Mouse (Mus musculus) ES-Bruce4 (cell line): ENCODE measurements around the gene St6galnac3. TPM values are rescaled to one million over a fixed set of nuclear protein-coding genes. Genes with fewer than 3 reads are reported as not detected.

Source experiments
- H3K27ac ChIP-seq: 2 replicates; pipeline ENCODE4 v1.5.1; 2012; ENCODE audit warnings: low read length, inconsistent platforms; ENCODE audit not compliant: insufficient read depth
- H3K27me3 ChIP-seq: 2 replicates; pipeline ENCODE4 v1.6.1; 2012; ENCODE audit warnings: mild to moderate bottlenecking, low read length, inconsistent platforms; ENCODE audit not compliant: control insufficient read depth, poor library complexity, insufficient read depth, severe bottlenecking
- H3K36me3 ChIP-seq: 2 replicates; pipeline ENCODE4 v1.6.1; 2012; ENCODE audit warnings: inconsistent platforms, mild to moderate bottlenecking, low read length, moderate library complexity; ENCODE audit not compliant: control insufficient read depth, poor library complexity, insufficient read depth, severe bottlenecking
- H3K4me1 ChIP-seq: one replicate; pipeline ENCODE4 v1.8.1; 2011; ENCODE audit warnings: low read length; ENCODE audit not compliant: control insufficient read depth, insufficient read depth
- H3K4me3 ChIP-seq: 2 replicates; pipeline ENCODE4 v1.5.1; 2011; ENCODE audit warnings: low read depth, mild to moderate bottlenecking, low read length
- H3K9ac ChIP-seq: 2 replicates; pipeline ENCODE4 v1.6.1; 2012; ENCODE audit warnings: low read depth, mild to moderate bottlenecking, inconsistent platforms; ENCODE audit not compliant: poor library complexity, severe bottlenecking
- H3K9me3 ChIP-seq: replicated peaks from 2 replicates; pipeline ENCODE4 v1.6.1; 2012; ENCODE audit warnings: mild to moderate bottlenecking, low read length, inconsistent platforms; ENCODE audit not compliant: control insufficient read depth, poor library complexity, insufficient read depth, severe bottlenecking
- CTCF ChIP-seq: IDR thresholded peaks from one replicate; pipeline ENCODE4 v1.8.1; 2011; ENCODE audit warnings: low read depth, low read length
- EP300 ChIP-seq: IDR thresholded peaks from 2 replicates; pipeline ENCODE4 v1.6.1; 2011; ENCODE audit warnings: low read depth, low read length; ENCODE audit not compliant: insufficient read depth
- POLR2A ChIP-seq: IDR thresholded peaks from one replicate; pipeline ENCODE4 v1.8.1; 2011; ENCODE audit warnings: low read length; ENCODE audit not compliant: insufficient read depth
- polyA plus RNA-seq: library from polyadenylated mRNA; stranded (reverse); fragments of >200 nt; gene quantifications from 2 replicates; pipeline ENCODE4 v1.2.4, GENCODE M21; 2011; ENCODE audit warnings: low read depth; ENCODE audit not compliant: missing spikeins, insufficient read depth, insufficient read length

St6galnac3 gene
- polyA plus RNA-seq, 1 experiment = 4.8 TPM

- no peak overlapping the region for H3K27ac ChIP-seq
- TF ChIP-seq POLR2A (no peak), EP300 (no peak), CTCF (no peak)
- no peaks in the 10 kb centered on the region for H3K4me1 ChIP-seq
- H3K4me3 ChIP-seq = no peak overlapping the region
- no peaks in the 10 kb centered on the region for H3K9me3 ChIP-seq
- H3K27me3 ChIP-seq = no peaks in the 10 kb centered on the region
- no peaks in the 10 kb centered on the region for H3K36me3 ChIP-seq
- H3K9ac ChIP-seq = no peak overlapping the region
Observed at GRCm38 (mm10) chr3:153475461-153475860, 249.5 kb downstream of the St6galnac3 start.

GRCm38 (mm10) chr3:153472583-153473471, 252.1 kb downstream of the St6galnac3 start:
- no peaks in the 10 kb centered on the region for H3K9me3 ChIP-seq
- no peak overlapping the region for H3K4me3 ChIP-seq
- H3K27me3 ChIP-seq = no peaks in the 10 kb centered on the region
- no peak overlapping the region for H3K27ac ChIP-seq
- no peak for TF ChIP-seq CTCF
- TF ChIP-seq EP300 = no peak
- no peak for TF ChIP-seq POLR2A
- no peaks in the 10 kb centered on the region for H3K36me3 ChIP-seq
- no peaks in the 10 kb centered on the region for H3K4me1 ChIP-seq
- no peak overlapping the region for H3K9ac ChIP-seq

- H3K36me3 ChIP-seq = no peaks in the 10 kb centered on the region
- H3K4me3 ChIP-seq = no peak overlapping the region
- peaks cover 2% of the 10 kb centered on the region; the same call in 1 of the 2 replicates for H3K9me3 ChIP-seq
- no peak overlapping the region for H3K9ac ChIP-seq
- TF ChIP-seq POLR2A = no peak
- no peak for TF ChIP-seq EP300
- no peak for TF ChIP-seq CTCF
- H3K27me3 ChIP-seq = no peaks in the 10 kb centered on the region
- no peak overlapping the region for H3K27ac ChIP-seq
- H3K4me1 ChIP-seq = no peaks in the 10 kb centered on the region
Observed at GRCm38 (mm10) chr3:153463849-153464248, 261.1 kb downstream of the St6galnac3 start.

- no peak overlapping the region for H3K4me3 ChIP-seq
- H3K27me3 ChIP-seq = no peaks in the 10 kb centered on the region
- H3K36me3 ChIP-seq = peaks cover 3% of the 10 kb centered on the region; the same call in 1 of the 2 replicates
- TF ChIP-seq CTCF (no peak), POLR2A (no peak), EP300 (no peak)
- H3K9ac ChIP-seq = no peak overlapping the region
- no peak overlapping the region for H3K27ac ChIP-seq
- peaks cover 2% of the 10 kb centered on the region for H3K4me1 ChIP-seq
- peaks cover 2% of the 10 kb centered on the region; the same call in 1 of the 2 replicates for H3K9me3 ChIP-seq
Observed at GRCm38 (mm10) chr3:153460173-153460572, 264.8 kb downstream of the St6galnac3 start.

- H3K4me1 ChIP-seq = peaks cover 2% of the 10 kb centered on the region
- no peak overlapping the region for H3K27ac ChIP-seq
- no peak overlapping the region for H3K4me3 ChIP-seq
- H3K27me3 ChIP-seq = no peaks in the 10 kb centered on the region
- peaks cover 10% of the 10 kb centered on the region; the same call in 1 of the 2 replicates for H3K36me3 ChIP-seq
- no peak for TF ChIP-seq CTCF
- no peak for TF ChIP-seq POLR2A
- TF ChIP-seq EP300 = no peak
- H3K9ac ChIP-seq = no peak overlapping the region
- peaks cover 2% of the 10 kb centered on the region; the same call in 1 of the 2 replicates for H3K9me3 ChIP-seq
Observed at GRCm38 (mm10) chr3:153458593-153458992, 266.4 kb downstream of the St6galnac3 start.

GRCm38 (mm10) chr3:153457701-153458100, 267.3 kb downstream of the St6galnac3 start:
- Histone ChIP-seq H3K36me3 (peaks cover 10% of the 10 kb centered on the region; the same call in 1 of the 2 replicates), H3K4me3 (no peak overlapping the region), H3K9ac (no peak overlapping the region), H3K4me1 (peaks cover 2% of the 10 kb centered on the region), H3K9me3 (peaks cover 2% of the 10 kb centered on the region; the same call in 1 of the 2 replicates), H3K27ac (no peak overlapping the region), H3K27me3 (no peaks in the 10 kb centered on the region)
- TF ChIP-seq POLR2A = no peak
